Mouse (Mus musculus) forebrain, embryonic 14.5 days (tissue): Measurements from ENCODE around the gene C2cd2. TPM values are rescaled to one million over a fixed set of nuclear protein-coding genes. Genes with fewer than 3 reads are reported as not detected.
"Not testable (repeated sequence)": the region's sequence is repeated elsewhere in the genome, so short reads cannot be mapped to it uniquely, and the experiment has no call there.

Experiments
- ATAC-seq: fragments of 200-750 bp; cut with Nextera tagmentation; 2 replicates; pipeline ENCODE4 v1.8.0; 2017; ENCODE audit warnings: mild to moderate bottlenecking, moderate library complexity
- DNase-seq: peaks from one replicate; pipeline ENCODE4 v3.0.0-alpha.2; 2015; ENCODE audit warnings: low spot score
- H3K27ac ChIP-seq: fragments of 300-500 bp; sonication (generic); 2 replicates; pipeline ENCODE4 v1.5.1; 2014; ENCODE audit warnings: low read depth, mild to moderate bottlenecking, control low read depth, low read length, moderate library complexity
- H3K27me3 ChIP-seq: fragments of 300-500 bp; sonication (generic); replicated peaks from 2 replicates; pipeline ENCODE4 v1.6.1; 2014; ENCODE audit warnings: low read length, control low read depth, mixed read lengths; ENCODE audit not compliant: control insufficient read depth, insufficient read depth
- H3K36me3 ChIP-seq: fragments of 300-500 bp; sonication (generic); 2 replicates; pipeline ENCODE4 v1.6.1; 2014; ENCODE audit warnings: low read length, control low read depth; ENCODE audit not compliant: control insufficient read depth, insufficient read depth
- H3K4me1 ChIP-seq: fragments of 300-500 bp; sonication (generic); 2 replicates; pipeline ENCODE4 v1.6.1; 2014; ENCODE audit warnings: antibody characterized with exemption, low read length, control low read depth; ENCODE audit not compliant: control insufficient read depth, insufficient read depth
- H3K4me2 ChIP-seq: fragments of 300-500 bp; sonication (generic); 2 replicates; pipeline ENCODE4 v1.6.1; 2014; ENCODE audit warnings: mild to moderate bottlenecking, control low read depth, low read length
- H3K4me3 ChIP-seq: fragments of 300-500 bp; sonication (generic); 2 replicates; pipeline ENCODE4 v1.5.1; 2014; ENCODE audit warnings: low read depth, low read length, control low read depth
- H3K9ac ChIP-seq: fragments of 300-500 bp; sonication (generic); 2 replicates; pipeline ENCODE4 v1.6.1; 2014; ENCODE audit warnings: mild to moderate bottlenecking, low read length, control low read depth, moderate library complexity
- H3K9me3 ChIP-seq: fragments of 300-500 bp; sonication (generic); replicated peaks from 2 replicates; pipeline ENCODE4 v1.6.1; 2016; ENCODE audit warnings: low read length, control low read depth, mixed read lengths; ENCODE audit not compliant: control insufficient read depth
- WGBS: fragments of 180-500 bp; shearing (Covaris S2); extraction: QIAGEN DNeasy Blood & Tissue Kit; methylation state at CpG from one replicate; pipeline ENCODE4 v1.1.7; 2014; 5-methylcytosine and 5-hydroxymethylcytosine counted together
- polyA plus RNA-seq: library from polyadenylated mRNA; unstranded; fragments of >200 nt; fragmentation: Nextera tagmentation; extraction: Ambion mirVana; gene quantifications from 2 replicates; pipeline ENCODE4 v1.2.1, GENCODE M21; 2014

Gene C2cd2
- polyA plus RNA-seq, result 10.2 and 12.4 TPM in 2 replicates

DNA sequence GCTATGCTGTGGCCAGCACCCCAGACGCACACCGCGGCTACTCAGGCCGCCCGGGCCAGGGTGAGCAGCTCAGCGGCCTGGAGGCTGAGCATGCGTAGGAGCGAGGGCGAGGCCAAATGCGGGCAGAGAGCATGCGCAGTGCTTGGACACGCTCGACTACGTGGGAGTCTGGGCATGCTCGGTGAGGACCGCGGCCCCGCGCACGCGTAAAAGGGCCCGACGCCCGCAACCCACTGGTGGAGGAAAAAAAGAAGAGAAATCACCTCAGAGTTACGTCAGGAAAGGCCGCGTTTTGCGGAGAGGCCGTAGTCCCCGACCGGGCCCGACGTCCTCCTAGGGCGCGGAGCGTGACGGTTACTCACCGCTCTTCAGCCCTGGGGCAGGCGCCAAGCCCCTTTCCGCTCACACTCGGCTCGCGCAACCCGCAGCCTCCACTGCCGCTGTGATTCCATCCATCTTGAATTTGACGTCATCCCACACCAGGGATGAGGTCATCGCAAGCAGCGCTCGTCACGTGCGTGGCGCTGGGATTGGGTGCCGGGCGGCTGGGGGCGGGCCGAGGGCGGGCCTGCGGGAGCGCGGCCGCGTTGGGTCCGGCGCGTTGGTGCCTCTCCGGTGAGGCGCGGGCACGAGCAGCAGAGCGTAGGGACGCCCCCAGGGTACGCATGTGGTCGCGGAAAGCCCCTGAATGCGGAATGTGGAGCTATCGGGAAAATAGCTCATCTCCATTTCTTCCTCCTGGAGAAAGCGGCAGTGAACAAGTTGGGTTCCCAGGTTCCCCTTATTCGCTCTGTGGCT, at the start of gene C2cd2, which contains the start of gene Zbtb21:
C2cd2 (minus strand) TSS at position 448 of the 798 bp plus-strand sequence.
Zbtb21 (minus strand) TSS at position 472 of the 798 bp plus-strand sequence.
- Histone ChIP-seq H3K4me2 (peak within 1 kb of the TSS; percentile 79), H3K4me1 (peaks cover 8% of the 10 kb centered on the region; the same call in 1 of the 2 replicates), H3K27ac (peak within 1 kb of the TSS; percentile 96), H3K4me3 (peak within 1 kb of the TSS; percentile 75), H3K9ac (peak within 1 kb of the TSS; percentile 85), H3K9me3 (no peaks in the 10 kb centered on the region), H3K27me3 (no peaks in the 10 kb centered on the region), H3K36me3 (no peaks in the 10 kb centered on the region)
- DNase-seq (peak; percentile 98), ATAC-seq (peak; percentile 99)
- 1% methylated on average over 71 of the region's 78 CpGs for WGBS

DNA sequence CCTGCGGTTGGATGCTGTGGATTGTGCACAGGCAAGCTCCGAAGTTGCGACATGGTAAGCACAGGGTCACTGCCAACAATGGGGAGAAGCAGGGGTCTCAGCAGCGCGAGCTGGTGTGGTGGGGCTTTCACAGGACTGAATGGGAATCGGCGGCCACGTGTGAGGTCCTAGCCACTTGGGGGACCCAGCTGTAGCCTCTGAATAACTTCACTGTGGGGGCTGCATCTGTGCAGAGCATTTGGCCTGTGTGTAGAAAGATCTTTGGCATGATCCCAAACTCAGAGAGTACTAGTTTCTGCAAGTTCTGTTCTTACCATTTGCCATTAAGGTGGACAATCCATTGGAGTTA, 35.0 kb upstream of the C2cd2 start:
- Histone ChIP-seq H3K9ac (peak overlapping the region; percentile 61), H3K4me2 (peak overlapping the region; percentile 60), H3K4me3 (peak overlapping the region; percentile 50), H3K4me1 (peaks cover 13% of the 10 kb centered on the region; the same call in 1 of the 2 replicates)
- H3K36me3 ChIP-seq, H3K27ac ChIP-seq, H3K27me3 ChIP-seq, H3K9me3 ChIP-seq: not testable (repeated sequence)
- 0% methylated on average over 8 of the region's 8 CpGs for WGBS
- DNase-seq (peak; percentile 5), ATAC-seq (peak; percentile 84)

DNA sequence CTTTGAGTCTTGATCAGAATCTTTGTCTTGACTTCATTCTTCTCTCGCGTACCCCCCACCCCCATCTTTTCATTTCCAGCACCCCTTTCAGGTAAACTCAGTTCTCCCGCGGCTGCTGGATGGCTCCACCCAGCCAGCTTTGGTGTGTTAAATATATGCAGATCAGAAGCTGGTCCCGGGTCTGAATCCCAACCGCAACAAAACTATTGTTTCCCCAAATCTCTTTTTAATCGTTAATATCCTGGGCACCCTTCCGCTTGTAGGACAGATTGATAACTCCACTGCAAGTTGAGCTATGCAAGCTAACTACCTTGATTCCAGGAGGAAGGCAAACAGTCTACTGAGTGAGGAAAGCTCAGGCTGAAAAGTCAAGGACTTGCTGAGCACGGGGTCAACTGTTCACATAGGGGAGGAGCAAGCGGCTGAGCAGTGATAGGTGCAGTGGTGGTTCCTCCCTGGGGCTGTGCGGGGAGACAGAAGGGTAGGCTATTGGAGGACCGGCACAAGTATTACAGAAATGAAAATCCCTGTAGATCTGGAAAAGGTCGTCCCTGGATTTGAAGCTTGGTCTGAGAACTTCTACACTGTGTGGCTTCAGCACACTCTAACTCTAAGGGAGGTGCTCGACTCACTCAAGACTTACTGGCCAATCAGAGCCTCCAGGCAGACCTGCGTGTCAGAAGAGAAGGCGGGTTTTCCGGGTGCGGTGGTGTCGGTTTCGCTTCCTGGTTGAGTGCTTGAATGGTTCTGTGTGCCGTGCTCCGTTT, 34.4 kb upstream of the C2cd2 start, which contains the start of gene B230307C23Rik:
B230307C23Rik (plus strand) TSS at position 700 of the 767 bp plus-strand sequence.
- Histone ChIP-seq H3K27me3 (no peaks in the 10 kb centered on the region), H3K36me3 (no peaks in the 10 kb centered on the region), H3K9me3 (no peaks in the 10 kb centered on the region), H3K4me1 (peaks cover 13% of the 10 kb centered on the region; the same call in 1 of the 2 replicates), H3K4me2 (peak within 1 kb of the TSS; percentile 60), H3K27ac (no peak within 1 kb of the TSS), H3K4me3 (peak within 1 kb of the TSS; percentile 50), H3K9ac (peak within 1 kb of the TSS; percentile 61)
- DNase-seq (peak; percentile 92), ATAC-seq (peak; percentile 99)
- WGBS, result 2% methylated on average over 22 of the region's 22 CpGs

DNA sequence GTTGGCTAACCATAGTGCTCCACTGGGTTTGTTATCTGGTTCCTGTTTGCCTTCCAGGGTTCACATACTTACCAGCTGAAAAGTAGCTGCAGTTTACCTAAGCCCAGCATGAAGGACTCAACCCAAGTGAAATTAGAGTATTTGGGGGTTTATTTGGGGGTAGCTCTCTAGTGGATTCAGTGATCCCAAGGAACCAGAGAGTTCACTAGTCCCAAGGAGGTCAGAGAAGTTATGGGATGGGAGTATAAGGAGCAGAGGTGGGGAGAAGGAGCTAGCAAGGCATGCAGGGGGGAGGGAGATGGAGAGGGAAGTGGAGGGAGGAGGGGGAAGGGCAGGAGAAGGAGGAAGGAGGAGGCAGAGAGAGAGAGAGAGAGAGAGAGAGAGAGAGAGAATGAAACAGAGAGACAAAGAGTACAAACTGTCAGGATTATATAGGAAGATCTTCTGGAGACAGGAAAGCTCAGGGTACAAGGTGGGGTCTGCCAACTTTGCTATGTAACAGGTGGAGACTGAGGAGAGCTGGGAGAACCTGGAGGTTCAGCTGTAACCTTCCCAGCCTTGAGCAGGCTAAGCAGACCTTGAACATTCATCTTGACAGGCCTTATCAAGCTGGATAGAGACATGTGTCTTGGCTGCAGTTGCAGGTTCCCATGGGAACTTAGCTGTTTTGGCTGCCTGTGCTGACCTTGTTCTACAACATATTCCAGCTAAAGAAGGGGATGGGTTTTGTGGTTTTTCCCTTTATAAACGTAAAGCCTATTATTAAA, 33.6 kb upstream of the C2cd2 start:
- H3K4me2 ChIP-seq, result peak overlapping the region; percentile 60
- DNase-seq (peak; percentile 10), ATAC-seq (no peak)
- H3K4me3 ChIP-seq, result peak overlapping the region; percentile 50
- no peaks in the 10 kb centered on the region for H3K9me3 ChIP-seq
- no peaks in the 10 kb centered on the region for H3K36me3 ChIP-seq
- no peak overlapping the region for H3K27ac ChIP-seq
- peak overlapping the region; percentile 61; the same call in 1 of the 2 replicates for H3K9ac ChIP-seq
- H3K4me1 ChIP-seq, result peaks cover 13% of the 10 kb centered on the region; the same call in 1 of the 2 replicates
- H3K27me3 ChIP-seq, result no peaks in the 10 kb centered on the region
- 3% methylated on average over 1 of the region's 1 CpGs for WGBS

DNA sequence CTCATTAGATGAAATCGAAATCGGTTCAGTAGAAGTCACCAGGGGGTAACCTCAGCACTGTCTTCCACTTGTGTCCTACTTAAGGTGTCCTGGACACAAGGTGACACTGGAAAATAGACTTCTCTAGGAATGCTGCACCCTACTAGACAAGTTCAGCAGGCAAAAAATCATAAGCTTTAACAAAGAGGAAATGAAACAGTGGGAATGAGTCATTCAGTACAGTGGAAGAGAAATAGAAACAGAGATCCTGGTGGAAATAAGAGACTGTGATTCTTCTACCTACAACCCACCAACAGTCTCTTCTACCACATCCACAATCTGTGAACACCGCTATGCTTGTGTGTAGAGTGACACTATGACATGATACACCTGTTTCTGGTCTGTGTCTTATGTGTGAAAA, 30.1 kb upstream of the C2cd2 start:
- H3K4me2 ChIP-seq, H3K4me3 ChIP-seq, H3K4me1 ChIP-seq, H3K27me3 ChIP-seq, DNase-seq, H3K27ac ChIP-seq, ATAC-seq, H3K9me3 ChIP-seq, H3K36me3 ChIP-seq, H3K9ac ChIP-seq: not testable (repeated sequence)
- WGBS, result 86% methylated on average over 3 of the region's 3 CpGs

DNA sequence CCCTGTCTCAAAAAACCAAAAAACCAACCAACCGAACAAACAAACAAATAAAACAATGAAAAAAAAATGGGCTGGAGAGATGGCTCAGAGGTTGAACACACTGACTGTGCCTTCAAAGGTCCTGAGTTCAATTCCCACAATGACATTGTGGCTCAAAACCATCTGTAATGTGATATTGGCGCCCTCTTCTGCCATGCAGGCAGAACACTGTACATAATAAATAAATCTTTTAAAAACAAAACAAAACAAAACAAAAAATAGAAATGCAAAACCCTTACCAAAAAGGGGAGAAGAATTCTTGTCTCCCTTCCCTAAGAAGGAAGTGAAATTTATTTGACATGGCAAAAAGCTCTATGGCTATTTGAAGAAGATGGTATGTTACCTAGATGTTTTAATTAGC, 29.1 kb upstream of the C2cd2 start:
- Histone ChIP-seq H3K36me3 (no peaks in the 10 kb centered on the region), H3K9ac (no peak overlapping the region), H3K4me3 (no peak overlapping the region), H3K4me1 (0 out of 2 replicates have a peak, but pooled peaks cover 4% of the 10 kb centered on the region), H3K9me3 (no peaks in the 10 kb centered on the region), H3K27ac (no peak overlapping the region), H3K27me3 (no peaks in the 10 kb centered on the region), H3K4me2 (no peak overlapping the region)
- DNase-seq (no peak), ATAC-seq (no peak)
- 76% methylated on average over 2 of the region's 2 CpGs for WGBS

DNA sequence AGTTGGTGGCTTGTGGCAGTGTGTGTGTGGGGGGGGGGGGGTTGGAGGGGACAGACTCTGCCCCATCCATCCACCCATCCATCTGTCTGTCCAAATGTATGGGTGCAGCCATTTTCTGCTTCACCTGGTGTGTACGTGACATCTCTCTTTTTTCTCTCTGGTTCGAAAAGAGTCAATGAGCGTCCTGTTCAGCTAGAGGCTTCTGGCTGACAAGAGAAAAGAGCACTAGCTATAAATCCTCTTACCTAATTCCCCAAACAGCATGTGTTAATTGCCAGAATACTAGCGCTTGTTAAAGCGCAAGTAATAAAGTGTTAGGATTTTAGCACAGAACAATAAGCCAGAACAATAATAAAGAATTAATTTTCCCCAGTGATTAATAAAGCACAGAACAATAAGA, 22.2 kb upstream of the C2cd2 start:
- WGBS, result 23% methylated on average over 5 of the region's 5 CpGs

DNA sequence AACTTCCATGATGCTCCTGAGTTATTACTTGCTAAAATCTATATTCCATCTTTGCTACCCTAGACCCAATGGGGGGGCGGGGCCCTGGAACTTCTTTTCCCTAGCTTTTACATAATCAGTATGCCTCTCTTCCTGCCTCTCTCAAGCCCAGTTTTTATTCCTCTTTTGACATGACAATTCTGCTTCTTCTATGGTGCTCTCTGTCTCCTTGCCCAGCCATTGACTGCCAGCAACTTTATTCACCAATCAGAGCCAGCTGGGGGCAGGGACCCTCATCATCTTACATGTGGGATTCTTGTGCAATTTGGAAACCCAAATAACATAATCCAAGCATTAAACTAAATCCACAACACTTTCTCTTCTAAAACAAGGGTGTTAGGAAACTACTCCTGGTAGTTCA, 19.0 kb upstream of the C2cd2 start:
- no peaks in the 10 kb centered on the region for H3K27me3 ChIP-seq
- no peak for ATAC-seq

More for the DNA sequence above, 22.2 kb upstream of the C2cd2 start:
- Histone ChIP-seq H3K9me3 (no peaks in the 10 kb centered on the region), H3K27ac (no peak overlapping the region), H3K4me2 (no peak overlapping the region), H3K4me1 (no peaks in the 10 kb centered on the region), H3K9ac (no peak overlapping the region), H3K27me3 (no peaks in the 10 kb centered on the region), H3K36me3 (no peaks in the 10 kb centered on the region), H3K4me3 (no peak overlapping the region)
- no peak for ATAC-seq
- no peak for DNase-seq

More for the DNA sequence above, 19.0 kb upstream of the C2cd2 start:
- WGBS, result 90% methylated on average over 1 of the region's 1 CpGs
- Histone ChIP-seq H3K9ac (no peak overlapping the region), H3K4me1 (no peaks in the 10 kb centered on the region), H3K9me3 (no peaks in the 10 kb centered on the region), H3K36me3 (no peaks in the 10 kb centered on the region), H3K4me2 (no peak overlapping the region), H3K4me3 (no peak overlapping the region), H3K27ac (no peak overlapping the region)
- DNase-seq, result no peak
